Mouse (Mus musculus): ENCODE results near the gene Sqstm1. TPM values are rescaled to one million over a fixed set of nuclear protein-coding genes. Genes with fewer than 3 reads are reported as not detected.
"Not testable (repeated sequence)": the region's sequence is repeated elsewhere in the genome, so short reads cannot be mapped to it uniquely, and the experiment has no call there.

Gene Sqstm1
- total and polyA plus RNA-seq, 2 experiments from 2014 or later = 289 to 450 TPM

GRCm38 (mm10) chr11:50180478-50181231, 30.0 kb downstream of the Sqstm1 start:
- no peaks in the 10 kb centered on the region for H3K9me3 ChIP-seq (ENCODE audit: low read length)
- 78% methylated on average over 6 of the region's 6 CpGs for WGBS
- H3K4me2 ChIP-seq (ENCODE audit: low read depth, low read length) = no peak overlapping the region
- H3K27ac ChIP-seq = no peak overlapping the region
- H3K4me1 ChIP-seq (ENCODE audit: insufficient read depth, low read length) = no peaks in the 10 kb centered on the region
- H3K9ac ChIP-seq (replicated peaks; ENCODE audit: low read length) = no peak overlapping the region
- peaks cover 16% of the 10 kb centered on the region for H3K36me3 ChIP-seq (ENCODE audit: insufficient read depth, low read length)
- no peaks in the 10 kb centered on the region for H3K27me3 ChIP-seq (ENCODE audit: insufficient read depth, low read length)
- DNase-seq (ENCODE audit: low spot score) (no peak), ATAC-seq (no peak)
- no peak overlapping the region for H3K4me3 ChIP-seq (ENCODE audit: low read length)
- no peak for TF ChIP-seq CTCF (IDR thresholded peaks at IDR 0.05; ENCODE audit: low read depth)

DNA sequence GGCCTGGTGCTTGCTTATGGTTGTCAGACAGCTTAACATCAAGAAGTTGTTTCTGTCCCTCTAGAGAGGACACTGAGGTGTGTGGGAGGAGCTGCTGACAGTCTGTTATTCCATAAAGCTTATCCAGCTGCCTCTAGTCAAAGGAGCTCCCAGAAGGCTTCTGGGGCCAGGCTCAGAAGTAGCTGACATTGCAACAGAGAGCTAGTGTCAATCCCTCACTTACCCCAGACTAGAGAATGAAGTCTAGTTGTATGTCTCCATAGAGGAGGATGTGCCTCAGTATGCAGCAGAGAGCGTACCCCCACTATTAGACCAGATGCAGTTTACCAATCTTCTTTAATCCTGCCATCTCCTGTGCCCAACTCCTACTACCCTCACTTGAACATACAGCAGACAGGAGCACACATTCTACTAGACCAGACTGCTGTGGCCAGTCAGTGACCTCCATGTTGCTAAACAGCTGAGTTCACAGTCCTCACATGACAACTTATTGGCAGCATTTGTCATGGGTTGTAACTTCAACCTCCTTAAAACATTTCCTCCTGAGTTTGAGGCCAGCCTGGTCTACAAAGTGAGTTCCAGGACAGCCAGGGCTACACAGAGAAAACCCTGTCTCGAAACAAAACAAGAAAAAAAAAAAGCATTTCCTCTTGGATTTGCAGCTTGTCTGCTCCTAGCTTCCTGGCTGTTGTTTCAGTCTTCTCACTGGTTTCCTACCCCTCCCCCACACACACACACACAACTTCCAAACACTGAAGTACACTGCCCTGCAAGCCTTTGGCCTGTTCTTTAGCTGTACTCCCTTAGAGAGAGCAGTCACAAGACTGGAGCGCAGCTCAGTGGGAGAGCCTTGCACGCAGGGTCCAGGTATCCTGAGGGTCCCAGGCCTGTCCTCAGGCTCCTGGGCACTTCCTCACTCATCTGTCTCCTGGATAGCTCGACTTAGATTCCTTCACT, 31.8 kb downstream of the Sqstm1 start:
- WGBS = 81% methylated on average over 5 of the region's 5 CpGs
- DNase-seq (ENCODE audit: low spot score) (no peak), ATAC-seq (no peak)
- no peak for TF ChIP-seq CTCF (IDR thresholded peaks at IDR 0.05; ENCODE audit: low read depth)
- no peak overlapping the region for H3K27ac ChIP-seq
- H3K4me3 ChIP-seq (ENCODE audit: low read length) = no peak overlapping the region
- no peak overlapping the region for H3K4me2 ChIP-seq (ENCODE audit: low read depth, low read length)
- H3K36me3 ChIP-seq (ENCODE audit: insufficient read depth, low read length) = peaks cover 16% of the 10 kb centered on the region
- H3K4me1 ChIP-seq (ENCODE audit: insufficient read depth, low read length) = no peaks in the 10 kb centered on the region
- no peak overlapping the region for H3K9ac ChIP-seq (replicated peaks; ENCODE audit: low read length)
- no peaks in the 10 kb centered on the region for H3K27me3 ChIP-seq (ENCODE audit: insufficient read depth, low read length)
- H3K9me3 ChIP-seq (ENCODE audit: low read length) = no peaks in the 10 kb centered on the region

DNA sequence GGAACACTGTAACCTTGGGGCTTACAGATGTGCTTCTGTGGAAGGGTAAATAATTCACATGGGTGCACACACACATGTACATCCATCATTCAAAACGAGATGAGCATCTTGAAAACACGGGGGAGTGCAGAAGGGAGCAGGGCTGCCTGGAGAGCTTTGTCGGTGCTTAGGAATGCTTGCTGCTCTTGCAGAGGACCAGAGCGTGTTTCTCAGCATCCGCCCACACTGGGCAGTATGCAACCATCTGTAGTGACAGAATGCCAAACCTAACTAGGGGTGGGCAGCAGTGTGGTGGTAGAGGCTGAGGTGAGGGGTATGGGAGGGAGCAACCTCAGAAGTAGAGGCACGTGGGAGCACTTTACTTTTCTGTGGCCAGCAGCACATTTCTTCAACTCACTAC, 33.5 kb downstream of the Sqstm1 start:
- Histone ChIP-seq H3K27ac (no peak overlapping the region), H3K4me1 (ENCODE audit: insufficient read depth, low read length) (no peaks in the 10 kb centered on the region), H3K36me3 (ENCODE audit: insufficient read depth, low read length) (peaks cover 9% of the 10 kb centered on the region), H3K9ac (replicated peaks; ENCODE audit: low read length) (no peak overlapping the region), H3K9me3 (ENCODE audit: low read length) (no peaks in the 10 kb centered on the region), H3K27me3 (ENCODE audit: insufficient read depth, low read length) (no peaks in the 10 kb centered on the region), H3K4me3 (ENCODE audit: low read length) (no peak overlapping the region), H3K4me2 (ENCODE audit: low read depth, low read length) (no peak overlapping the region)
- no peak for ATAC-seq
- WGBS = 75% methylated on average over 6 of the region's 6 CpGs
- no peak for TF ChIP-seq CTCF (IDR thresholded peaks at IDR 0.05; ENCODE audit: low read depth)
- no peak for DNase-seq (ENCODE audit: low spot score)

GRCm38 (mm10) chr11:50176351-50176750, 34.3 kb downstream of the Sqstm1 start:
- DNase-seq (ENCODE audit: low spot score) = no peak
- Histone ChIP-seq H3K4me2 (ENCODE audit: low read depth, low read length) (no peak overlapping the region), H3K4me3 (ENCODE audit: low read length) (no peak overlapping the region), H3K36me3 (ENCODE audit: insufficient read depth, low read length) (peaks cover 13% of the 10 kb centered on the region), H3K9me3 (ENCODE audit: low read length) (no peaks in the 10 kb centered on the region), H3K4me1 (ENCODE audit: insufficient read depth, low read length) (no peaks in the 10 kb centered on the region), H3K27ac (no peak overlapping the region), H3K27me3 (ENCODE audit: insufficient read depth, low read length) (no peaks in the 10 kb centered on the region), H3K9ac (replicated peaks; ENCODE audit: low read length) (no peak overlapping the region)
- no peak for ATAC-seq
- WGBS = 78% methylated on average over 3 of the region's 3 CpGs
- TF ChIP-seq CTCF (IDR thresholded peaks at IDR 0.05; ENCODE audit: low read depth) = no peak

DNA sequence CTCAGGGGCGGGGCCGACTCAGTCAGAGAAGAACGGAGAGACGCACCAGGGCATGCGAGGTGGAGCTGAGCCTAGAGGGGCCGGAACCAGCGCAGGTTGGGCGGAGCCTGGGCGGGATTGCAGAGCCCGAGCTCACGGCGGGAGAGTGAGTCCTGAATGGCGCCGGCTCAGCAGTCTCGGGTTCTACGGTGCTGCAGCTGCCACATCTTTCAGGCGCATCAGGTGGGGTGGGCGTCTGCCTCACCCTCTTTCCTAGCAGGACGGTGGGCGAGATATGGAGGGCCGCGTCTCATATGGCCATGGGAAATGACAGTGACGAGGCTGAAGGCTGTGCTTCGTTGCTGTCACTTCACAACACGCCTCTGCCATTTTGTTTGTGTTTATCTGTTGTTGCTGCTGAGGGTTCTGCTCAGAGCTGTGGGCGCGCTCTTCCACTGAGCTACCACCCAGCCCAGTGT, 35.9 kb downstream of the Sqstm1 start:
- Histone ChIP-seq H3K4me2 (ENCODE audit: low read depth, low read length) (peak overlapping the region; percentile 80), H3K27me3 (ENCODE audit: insufficient read depth, low read length) (no peaks in the 10 kb centered on the region), H3K9me3 (ENCODE audit: low read length) (no peaks in the 10 kb centered on the region), H3K9ac (replicated peaks; ENCODE audit: low read length) (peak overlapping the region; percentile 74), H3K4me3 (ENCODE audit: low read length) (peak overlapping the region; percentile 65), H3K4me1 (ENCODE audit: insufficient read depth, low read length) (no peaks in the 10 kb centered on the region), H3K27ac (peak overlapping the region; percentile 93), H3K36me3 (ENCODE audit: insufficient read depth, low read length) (peaks cover 29% of the 10 kb centered on the region)
- ATAC-seq (peak; percentile 100), DNase-seq (ENCODE audit: low spot score) (peak; percentile 99)
- TF ChIP-seq CTCF (IDR thresholded peaks at IDR 0.05; ENCODE audit: low read depth) = no peak
- WGBS = under 1% methylated on average over 27 of the region's 27 CpGs

DNA sequence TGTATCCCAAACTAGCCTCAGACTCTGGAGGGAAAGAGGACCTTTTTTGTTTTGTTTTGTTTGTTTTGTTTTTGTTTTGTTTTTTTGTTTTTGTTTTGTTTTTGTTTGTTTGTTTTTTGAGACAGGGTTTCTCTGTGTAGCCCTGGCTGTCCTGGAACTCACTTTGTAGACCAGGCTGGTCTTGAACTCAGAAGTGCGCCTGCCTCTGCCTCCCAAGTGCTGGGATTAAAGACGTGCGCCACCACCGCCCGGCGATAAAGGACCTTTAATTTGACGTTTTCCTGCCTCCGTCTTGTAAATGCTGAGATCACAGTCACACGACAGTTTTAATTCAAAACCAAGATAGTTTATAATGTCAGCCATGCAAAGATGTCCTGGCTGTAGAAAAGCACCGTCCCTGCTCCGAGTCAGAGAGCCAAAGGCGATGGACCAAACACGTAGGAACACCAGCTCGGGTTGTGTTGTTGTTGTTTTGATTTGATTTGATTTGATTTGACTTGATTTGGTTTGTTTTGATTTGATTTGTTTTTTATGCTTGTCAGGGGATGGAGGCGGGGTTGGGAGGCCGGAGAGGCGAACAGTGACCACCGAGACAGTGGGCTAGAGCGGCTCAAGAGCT, 36.4 kb downstream of the Sqstm1 start, which contains the start of gene Mrnip:
Mrnip (plus strand) TSS at position 334 of the 619 bp plus-strand sequence.
- WGBS = 3% methylated on average over 19 of the region's 19 CpGs
- not testable (repeated sequence) for H3K9me3 ChIP-seq (ENCODE audit: low read length); DNase-seq (ENCODE audit: low spot score); H3K27me3 ChIP-seq (ENCODE audit: insufficient read depth, low read length); H3K4me1 ChIP-seq (ENCODE audit: insufficient read depth, low read length)
- peak; percentile 52 for ATAC-seq
- Histone ChIP-seq H3K9ac (replicated peaks; ENCODE audit: low read length) (peak within 1 kb of the TSS; percentile 74), H3K36me3 (ENCODE audit: insufficient read depth, low read length) (peaks cover 32% of the 10 kb centered on the region), H3K4me2 (ENCODE audit: low read depth, low read length) (peak within 1 kb of the TSS; percentile 80), H3K27ac (peak within 1 kb of the TSS; percentile 93), H3K4me3 (ENCODE audit: low read length) (peak within 1 kb of the TSS; percentile 65)
